Mouse (Mus musculus) thymus, adult 2 months (tissue): ENCODE data around the gene St6galnac4.

Source experiments
- CTCF ChIP-seq: fragments of 200-500 bp; IDR thresholded peaks from 2 replicates; pipeline ENCODE4 v1.5.1; 2012; ENCODE audit warnings: mild to moderate bottlenecking, control low read depth, low read length, moderate library complexity, borderline replicate concordance; ENCODE audit not compliant: control insufficient read depth, poor library complexity, insufficient read depth; ENCODE audit errors: extremely low read depth
- POLR2A ChIP-seq: fragments of 200-500 bp; IDR thresholded peaks from 2 replicates; pipeline ENCODE4 v1.6.1; 2012; ENCODE audit warnings: mild to moderate bottlenecking, low read length, control low read depth, moderate library complexity; ENCODE audit not compliant: control insufficient read depth, poor library complexity, insufficient read depth; ENCODE audit errors: extremely low read depth

GRCm38 (mm10) chr2:32575586-32576160, 11.2 kb upstream of the St6galnac4 start, which contains the start of gene 9430097D07Rik:
- TF ChIP-seq CTCF (no peak), POLR2A (no peak)
